Comparison of ENCODE assay signal across 29 mouse cellular contexts in the genomic region with DNA sequence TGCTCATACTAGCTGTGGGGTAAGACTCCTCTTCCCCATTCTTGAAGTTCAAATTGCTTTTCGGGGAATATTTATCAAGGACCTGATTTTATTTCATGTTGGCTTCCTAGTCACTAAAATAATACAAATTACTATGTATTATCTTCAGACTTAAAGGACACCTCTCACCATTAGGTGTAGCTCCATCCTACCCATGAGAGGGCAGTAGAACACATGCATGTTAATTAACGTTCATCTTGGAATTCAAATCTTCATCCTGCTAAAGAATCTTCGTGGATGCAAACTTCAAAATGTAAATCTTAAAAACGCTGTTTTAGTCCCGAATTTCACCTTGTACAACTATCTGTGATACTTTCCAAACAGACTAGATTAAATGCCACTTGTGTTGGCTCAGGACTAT. TPM values are rescaled to one million over a fixed set of nuclear protein-coding genes. Genes with fewer than 3 reads are reported as not detected.
DNase-seq lines count a peak whose midpoint lies in the region; ATAC-seq and TF ChIP-seq lines count a peak whose summit lies in the region.
"Had no signal": no experiment of that assay in that cellular context is flagged by ENCODE, and none has a peak within 500 bp of the region (broad histone marks: within the 10 kb centered on the region; RNA-seq: fewer than 3 reads in every experiment).

No protein-coding gene starts in this region.

- intact Hi-C loops in heart, postnatal 25 days (cut with DNase I) = loop anchor here (5.0 kb wide), 1 partner anchor 46 kb away; no protein-coding TSS in a partner anchor

- H3K4me1 ChIP-seq in heart, postnatal 0 days (ENCODE audit: control insufficient read depth, insufficient read depth) = peaks cover 4% of the 10 kb centered on the region; the same call in 1 of the 2 replicates
- H3K4me1 ChIP-seq in lung, postnatal 0 days (ENCODE audit: insufficient read depth, low read depth, low read length) = no peaks in the 10 kb centered on the region; the same call in 1 of the 2 replicates

- H3K9me3 ChIP-seq in heart, postnatal 0 days (replicated peaks; ENCODE audit: control insufficient read depth, low read length) = no peaks in the 10 kb centered on the region
- H3K9me3 ChIP-seq in lung, postnatal 0 days (ENCODE audit: low read length) = no peaks in the 10 kb centered on the region
- H3K9me3 ChIP-seq: forebrain, embryonic 13.5 days; heart, embryonic 12.5 days; hindbrain, embryonic 15.5 days; intestine, embryonic 15.5 days; kidney, embryonic 15.5 days; midbrain, embryonic 15.5 days had no signal

- no peak overlapping the region for H3ac ChIP-seq in myocyte (ENCODE audit: control insufficient read depth, insufficient read length)

- no peak overlapping the region for H3K9ac ChIP-seq in heart, postnatal 0 days (replicated peaks; ENCODE audit: low read depth, low read length)
- H3K9ac ChIP-seq in lung, postnatal 0 days (replicated peaks; ENCODE audit: low read depth) = no peak overlapping the region
- H3K9ac ChIP-seq: hindbrain, embryonic 15.5 days; lung, embryonic 14.5 days had no signal

- H3K79me2 ChIP-seq in myocyte (ENCODE audit: control insufficient read depth, insufficient read depth) = no peaks in the 10 kb centered on the region

- H3K4me3 ChIP-seq in heart, postnatal 0 days (ENCODE audit: low read depth, low read length) = no peak overlapping the region
- H3K4me3 ChIP-seq in lung, postnatal 0 days (ENCODE audit: low read depth, low read length) = no peak overlapping the region
- no peak overlapping the region for H3K4me3 ChIP-seq in myocyte

- ATAC-seq in heart, postnatal 0 days (ENCODE audit: insufficient read depth, low read depth) = no peak
- no peak for ATAC-seq in lung, postnatal 0 days
- no peak for ATAC-seq in CD4-positive, CD25-positive, alpha-beta regulatory T cell, adult 4 months

- no peak for TF ChIP-seq EP300 in heart, postnatal 0 days (IDR thresholded peaks at IDR 0.05; ENCODE audit: low read depth)
- TF ChIP-seq EP300 in lung, postnatal 0 days (IDR thresholded peaks at IDR 0.05) = no peak

- DNase-seq in heart, postnatal 0 days (ENCODE audit: low spot score) = no peak
- DNase-seq in heart, postnatal 25 days (ENCODE audit: low spot score) = no peak
- DNase-seq in lung, postnatal 0 days (ENCODE audit: low spot score) = no peak
- DNase-seq in lung, postnatal 10 days = no peak
- peak; percentile 26 for DNase-seq in MEL-GATA-1-ER (ENCODE audit: extremely low read depth, low read depth)
- no peak for DNase-seq in left cerebral cortex, adult 11 months (ENCODE audit: low spot score)
- DNase-seq: cerebellum, adult 11 months; cerebellum, adult 9-11 months; heart, postnatal 36 days; lung, postnatal 4 days had no signal

- H3K36me3 ChIP-seq in heart, postnatal 0 days (replicated peaks; ENCODE audit: control insufficient read depth, insufficient read depth, low read length) = no peaks in the 10 kb centered on the region
- no peaks in the 10 kb centered on the region for H3K36me3 ChIP-seq in lung, postnatal 0 days (ENCODE audit: insufficient read depth, low read length)
- no peaks in the 10 kb centered on the region for H3K36me3 ChIP-seq in myocyte (ENCODE audit: control insufficient read depth, insufficient read depth)
- H3K36me3 ChIP-seq: heart, embryonic 12.5 days; hindbrain, embryonic 15.5 days; intestine, embryonic 15.5 days; kidney, embryonic 15.5 days; midbrain, embryonic 15.5 days had no signal

- TF ChIP-seq CTCF in heart, postnatal 0 days (IDR thresholded peaks at IDR 0.05; ENCODE audit: low read depth) = peak; percentile 22; the same call in 1 of the 2 replicates
- peak; percentile 35; the same call in 1 of the 2 replicates for TF ChIP-seq CTCF in lung, postnatal 0 days (IDR thresholded peaks at IDR 0.05)

- 52% methylated on average over 5 of the region's 5 CpGs for WGBS in heart, postnatal 0 days
- 61% methylated on average over 5 of the region's 5 CpGs for WGBS in lung, postnatal 0 days

- no peak overlapping the region for H3K4me2 ChIP-seq in heart, postnatal 0 days (ENCODE audit: low read depth, low read length)
- no peak overlapping the region for H3K4me2 ChIP-seq in lung, postnatal 0 days (replicated peaks; ENCODE audit: low read depth, low read length)
- H3K4me2 ChIP-seq in myocyte (ENCODE audit: low read depth) = peak overlapping the region; percentile 99

- TF ChIP-seq POLR2A in myocyte (IDR thresholded peaks at IDR 0.05; ENCODE audit: insufficient read length, low read depth) = no peak

- no peaks in the 10 kb centered on the region for H3K27me3 ChIP-seq in heart, postnatal 0 days (ENCODE audit: control insufficient read depth, insufficient read depth, low read length)
- no peaks in the 10 kb centered on the region for H3K27me3 ChIP-seq in lung, postnatal 0 days (replicated peaks; ENCODE audit: insufficient read depth, low read length)
- H3K27me3 ChIP-seq in myocyte (ENCODE audit: control insufficient read depth, insufficient read depth, insufficient read length) = no peaks in the 10 kb centered on the region
- H3K27me3 ChIP-seq: heart, embryonic 12.5 days; intestine, embryonic 15.5 days; kidney, embryonic 15.5 days; Patski had no signal

- no peak overlapping the region for H3K27ac ChIP-seq in heart, postnatal 0 days (ENCODE audit: low read depth)
- no peak overlapping the region for H3K27ac ChIP-seq in lung, postnatal 0 days (ENCODE audit: low read length)
- H3K27ac ChIP-seq: forebrain, embryonic 13.5 days; hindbrain, embryonic 15.5 days; intestine, embryonic 15.5 days; left cerebral cortex, adult 2 months; midbrain, embryonic 15.5 days had no signal

TF ChIP-seq in myocyte, 11 proteins besides CTCF, POLR2A, EP300 and RAD21:
- TF ChIP-seq POLR2AphosphoS2 (IDR thresholded peaks at IDR 0.05; ENCODE audit: insufficient read length, low read depth) = no peak
- TF ChIP-seq MYOD1 (IDR thresholded peaks at IDR 0.05; ENCODE audit: control insufficient read depth in 1 of 3, insufficient read length in 2 of 3, low read depth in 2 of 3) = no peak
- TF ChIP-seq TCF3 (IDR thresholded peaks at IDR 0.05; ENCODE audit: insufficient read length, low read depth) = no peak
- no peak for TF ChIP-seq SRF (IDR thresholded peaks at IDR 0.05; ENCODE audit: control insufficient read depth, insufficient read length, low read depth)
- no peak for TF ChIP-seq MYOG (IDR thresholded peaks at IDR 0.05; ENCODE audit: control insufficient read depth in 1 of 3, insufficient read depth in 1 of 3, insufficient read length in 2 of 3, low read depth in 2 of 3)
- TF ChIP-seq TCF12 (IDR thresholded peaks at IDR 0.05; ENCODE audit: insufficient read depth, poor library complexity, severe bottlenecking) = no peak
- TF ChIP-seq CEBPB (IDR thresholded peaks at IDR 0.05; ENCODE audit: insufficient read depth, poor library complexity, severe bottlenecking) = no peak
- no peak for TF ChIP-seq E2F4 (IDR thresholded peaks at IDR 0.05; ENCODE audit: insufficient read depth)
- TF ChIP-seq REST (IDR thresholded peaks at IDR 0.05; ENCODE audit: insufficient read depth, insufficient read length) = no peak

RNA-seq across cellular contexts. Expression of a gene that starts 1.2 kb away (rescaled TPM):
- 3.9 and 4.0 TPM in 2 replicates for total RNA-seq in heart, postnatal 0 days (2014; rRNA removed; ENCODE audit: low replicate concordance)
- 1.6 and 1.7 TPM in 2 replicates for polyA plus RNA-seq in heart, postnatal 0 days (2015; fragmentation: Nextera tagmentation; extraction: Ambion mirVana)
- 1 to 10 TPM; 2.0 to 2.5 TPM for total RNA-seq in heart, postnatal 25 days (2021)
- 3.4 and 3.5 TPM in 2 replicates for polyA plus RNA-seq in lung, postnatal 0 days (2015; fragmentation: Nextera tagmentation; extraction: Ambion mirVana)
- polyA plus RNA-seq in myocyte (2012; fragmentation: generic; extraction: Trizol) = 2.4 TPM
- 1 to 10 TPM; 1.4 to 1.6 TPM for polyA plus RNA-seq in CD4-positive, CD25-positive, alpha-beta regulatory T cell, adult 4 months (2017; shearing (Covaris generic))

RNA-seq across cellular contexts. Expression of a gene that starts 27.4 kb away (rescaled TPM):
- total RNA-seq in heart, postnatal 0 days (2014; rRNA removed; ENCODE audit: low replicate concordance) = not detected in 2 replicates
- not detected in 2 replicates for polyA plus RNA-seq in heart, postnatal 0 days (2015; fragmentation: Nextera tagmentation; extraction: Ambion mirVana)
- not detected for total RNA-seq in heart, postnatal 25 days (2021)
- polyA plus RNA-seq in lung, postnatal 0 days (2015; fragmentation: Nextera tagmentation; extraction: Ambion mirVana) = 0.44 and 0.45 TPM in 2 replicates
- 2.4 TPM for polyA plus RNA-seq in myocyte (2012; fragmentation: generic; extraction: Trizol)
- polyA plus RNA-seq in CD4-positive, CD25-positive, alpha-beta regulatory T cell, adult 4 months (2017; shearing (Covaris generic)) = 1 to 10 TPM; 3.9 to 7.1 TPM
- total RNA-seq: common myeloid progenitor, adult 5-6 weeks; heart, adult 18-20 months; heart, postnatal 36 days; left cerebral cortex, adult 2 months; left cerebral cortex, postnatal 36 days; megakaryocyte-erythroid progenitor cell, adult 5-6 weeks had no signal
- polyA plus RNA-seq: embryonic facial prominence, embryonic 11.5 days; erythroblast, embryonic 14.5 days; forebrain, embryonic 13.5 days; frontal cortex, adult 2 months; heart, embryonic 12.5 days; hindbrain, embryonic 15.5 days; midbrain, embryonic 15.5 days; small intestine, adult 2 months had no signal

RNA-seq across cellular contexts. Expression of a gene that starts 43.1 kb away (rescaled TPM):
- total RNA-seq in heart, postnatal 0 days (2014; rRNA removed; ENCODE audit: low replicate concordance) = 38.3 and 43.2 TPM in 2 replicates
- polyA plus RNA-seq in heart, postnatal 0 days (2015; fragmentation: Nextera tagmentation; extraction: Ambion mirVana) = 37.7 and 39.0 TPM in 2 replicates
- total RNA-seq in heart, postnatal 25 days (2021) = 10 to 100 TPM; 54.0 to 57.1 TPM
- 48.0 and 53.6 TPM in 2 replicates for polyA plus RNA-seq in lung, postnatal 0 days (2015; fragmentation: Nextera tagmentation; extraction: Ambion mirVana)
- 44.5 TPM for polyA plus RNA-seq in myocyte (2012; fragmentation: generic; extraction: Trizol)
- 100 to 1,000 TPM; 106 to 107 TPM for polyA plus RNA-seq in CD4-positive, CD25-positive, alpha-beta regulatory T cell, adult 4 months (2017; shearing (Covaris generic))
